Mouse (Mus musculus): ENCODE results near the gene Ascl2. TPM values are rescaled to one million over a fixed set of nuclear protein-coding genes. Genes with fewer than 3 reads are reported as not detected.

The Ascl2 gene
- 0.27 TPM in 1 of 2 replicates, not detected in the other for total RNA-seq (2017)

DNA sequence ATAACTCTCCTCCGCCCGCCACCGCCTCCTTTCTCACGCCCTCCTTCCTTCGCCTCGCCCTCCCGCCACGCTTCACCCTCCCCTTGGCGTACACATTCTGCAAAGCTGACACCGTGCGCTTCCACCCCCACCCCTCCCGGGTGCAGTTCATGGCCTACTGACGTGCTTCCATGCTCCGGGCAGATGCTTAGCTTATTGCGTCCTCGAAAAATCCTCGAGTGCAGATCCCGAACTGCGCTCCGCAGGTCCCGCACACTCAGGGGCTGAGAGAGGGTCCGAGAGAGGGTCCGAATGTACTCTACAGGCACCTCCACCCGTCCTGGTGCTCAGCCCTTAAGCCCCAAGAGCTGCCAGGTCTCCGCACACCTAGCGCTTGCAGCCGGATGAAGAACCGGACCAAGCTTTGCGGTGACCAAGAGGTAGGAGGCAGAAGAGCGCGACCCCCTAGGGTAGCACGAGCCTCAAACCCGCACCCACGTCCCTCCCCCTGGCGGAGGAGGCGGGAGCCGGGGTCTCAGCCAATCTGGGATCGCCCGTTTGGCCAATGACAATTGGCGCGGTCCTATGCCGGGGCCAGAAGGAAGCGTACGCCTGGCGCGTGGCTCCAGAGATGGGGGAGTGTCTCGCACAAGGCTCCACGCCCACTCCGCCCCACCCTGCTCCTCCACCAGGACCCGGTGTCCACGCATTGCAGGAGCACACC is at the start of gene Ascl2:
Gene Ascl2 (minus strand): TSS at position 456 of the 703 bp plus-strand sequence.
- peak; percentile 48 for ATAC-seq (replicated peaks; ENCODE audit: low read depth, poor library complexity, severe bottlenecking)

DNA sequence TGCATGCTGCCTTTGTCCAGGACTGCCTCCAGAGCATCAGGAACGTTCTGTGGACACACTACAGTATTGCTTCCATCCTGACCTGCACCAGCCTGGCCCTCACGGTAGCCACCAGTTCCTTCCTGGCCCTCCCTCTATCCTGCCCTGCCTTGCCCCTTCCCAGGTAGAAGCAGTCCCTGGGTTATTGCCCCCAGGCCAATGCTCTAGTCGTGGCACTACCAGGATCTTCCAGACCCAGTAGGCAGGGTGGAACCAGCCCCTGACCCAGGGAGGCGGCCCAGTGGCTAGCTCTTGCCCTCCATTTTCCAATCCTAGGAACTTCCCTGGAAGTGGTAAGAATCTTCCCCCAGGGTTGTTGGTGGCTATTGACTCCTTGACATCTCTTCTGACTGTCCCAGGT is 48.1 kb upstream of the Ascl2 start:
- no peak for ATAC-seq (replicated peaks; ENCODE audit: low read depth, poor library complexity, severe bottlenecking)

DNA sequence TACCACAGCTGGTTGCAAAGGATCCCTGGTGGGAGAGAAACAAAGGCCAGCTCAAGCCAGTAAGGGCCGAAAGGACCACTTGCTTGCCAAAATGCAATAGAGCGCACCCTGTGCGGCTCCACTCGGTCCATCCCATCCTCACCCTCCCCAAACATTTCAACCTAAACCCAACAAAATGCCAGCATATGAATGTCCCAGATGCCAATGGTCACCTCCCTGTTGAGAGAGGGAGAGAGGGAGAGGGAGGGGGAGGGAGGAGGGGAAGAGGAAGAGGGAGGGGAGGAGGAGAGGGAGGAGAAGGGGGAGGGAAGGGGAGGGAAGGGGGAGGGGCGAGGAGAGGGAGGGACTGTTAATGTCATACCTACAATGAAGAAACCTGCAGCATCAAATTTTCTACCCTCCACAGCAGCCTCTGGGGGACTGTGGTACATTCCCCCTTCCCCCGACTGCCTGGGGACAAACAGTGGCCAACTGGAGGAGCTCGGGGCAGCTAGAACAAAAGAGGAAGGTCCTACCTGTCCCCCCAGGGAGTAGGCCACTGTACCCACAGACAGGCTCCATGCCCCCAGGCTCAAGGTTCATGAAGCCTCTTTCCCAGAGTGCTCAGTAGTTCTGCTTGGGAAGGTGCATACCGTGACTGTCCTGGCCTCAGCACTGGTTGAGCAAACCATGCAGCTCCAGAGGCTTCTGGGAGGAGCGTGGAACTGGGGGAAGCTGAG is 47.5 kb upstream of the Ascl2 start:
- no peak for ATAC-seq (replicated peaks; ENCODE audit: low read depth, poor library complexity, severe bottlenecking)

DNA sequence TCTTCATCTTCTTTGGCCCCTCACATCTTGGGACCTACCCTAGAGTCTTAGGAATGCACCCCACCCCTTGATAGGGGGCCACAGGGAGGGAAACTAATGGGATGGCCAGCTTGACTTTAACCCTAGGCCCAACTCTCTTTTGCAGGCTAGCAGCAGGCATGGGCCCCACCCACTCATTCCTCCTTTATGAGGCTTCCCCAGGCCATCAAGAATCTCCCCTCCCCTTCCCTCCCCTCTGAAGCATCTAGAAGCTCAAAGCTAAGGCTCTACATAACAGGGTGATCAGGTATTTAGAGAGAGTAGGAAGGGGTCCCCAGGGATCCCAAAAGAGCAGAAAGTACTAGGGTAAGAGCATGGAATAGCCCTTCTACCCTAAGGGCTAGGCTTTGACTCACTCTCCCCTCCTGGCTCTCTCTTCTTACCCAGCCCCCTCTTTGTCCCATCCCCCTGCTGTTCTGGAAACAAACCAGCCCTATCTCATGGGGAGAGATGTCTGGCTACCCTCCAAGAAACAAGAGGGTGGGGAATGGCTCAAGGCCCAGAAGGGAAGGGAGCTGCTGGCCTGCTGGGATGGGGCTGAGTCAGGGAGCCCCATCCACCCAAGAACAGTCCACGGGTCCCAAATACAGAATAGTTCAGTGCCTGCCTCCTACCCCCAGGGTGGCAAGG is 46.8 kb upstream of the Ascl2 start:
- ATAC-seq (replicated peaks; ENCODE audit: low read depth, poor library complexity, severe bottlenecking): peak; percentile 6; the same call in 1 of the 2 replicates

DNA sequence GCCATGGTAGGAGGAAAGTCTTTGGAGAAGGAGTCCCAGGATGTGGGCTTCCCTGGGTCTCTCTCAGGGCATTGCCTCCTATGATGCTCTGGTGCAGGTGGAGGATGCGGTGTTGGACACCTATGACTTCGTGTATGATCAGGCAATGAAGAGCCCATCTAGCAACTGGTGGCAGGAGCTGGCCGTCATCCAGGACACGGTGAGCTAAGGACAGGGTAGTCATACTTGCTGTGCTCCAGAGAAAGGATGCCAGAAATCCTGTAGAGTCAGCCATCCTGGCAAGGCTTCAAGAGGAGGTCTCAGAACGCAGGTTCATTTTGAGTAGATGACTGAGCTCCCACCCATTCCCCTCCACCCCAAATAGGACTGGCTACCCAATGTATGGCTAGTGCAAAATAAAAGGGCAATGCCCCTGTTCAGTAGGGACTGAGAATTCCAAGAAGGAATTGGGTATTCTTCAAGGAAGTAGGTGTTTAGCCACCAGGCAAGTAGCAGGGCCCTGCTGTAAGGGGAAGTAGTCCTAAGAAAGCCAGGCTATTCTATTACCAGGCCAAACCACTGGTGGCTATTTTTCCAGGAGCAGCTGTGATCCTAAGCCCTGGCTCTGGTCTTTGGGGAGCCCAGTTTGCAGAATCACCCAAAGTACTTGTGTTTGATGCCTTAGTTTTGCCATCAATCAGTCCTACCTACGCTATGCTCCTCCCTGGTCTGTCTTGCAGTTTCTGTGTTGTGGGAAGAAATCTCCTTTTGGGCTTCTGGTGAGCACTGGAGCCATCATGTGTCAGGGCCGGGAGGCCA is 46.0 kb upstream of the Ascl2 start:
- no peak for ATAC-seq (replicated peaks; ENCODE audit: low read depth, poor library complexity, severe bottlenecking)

DNA sequence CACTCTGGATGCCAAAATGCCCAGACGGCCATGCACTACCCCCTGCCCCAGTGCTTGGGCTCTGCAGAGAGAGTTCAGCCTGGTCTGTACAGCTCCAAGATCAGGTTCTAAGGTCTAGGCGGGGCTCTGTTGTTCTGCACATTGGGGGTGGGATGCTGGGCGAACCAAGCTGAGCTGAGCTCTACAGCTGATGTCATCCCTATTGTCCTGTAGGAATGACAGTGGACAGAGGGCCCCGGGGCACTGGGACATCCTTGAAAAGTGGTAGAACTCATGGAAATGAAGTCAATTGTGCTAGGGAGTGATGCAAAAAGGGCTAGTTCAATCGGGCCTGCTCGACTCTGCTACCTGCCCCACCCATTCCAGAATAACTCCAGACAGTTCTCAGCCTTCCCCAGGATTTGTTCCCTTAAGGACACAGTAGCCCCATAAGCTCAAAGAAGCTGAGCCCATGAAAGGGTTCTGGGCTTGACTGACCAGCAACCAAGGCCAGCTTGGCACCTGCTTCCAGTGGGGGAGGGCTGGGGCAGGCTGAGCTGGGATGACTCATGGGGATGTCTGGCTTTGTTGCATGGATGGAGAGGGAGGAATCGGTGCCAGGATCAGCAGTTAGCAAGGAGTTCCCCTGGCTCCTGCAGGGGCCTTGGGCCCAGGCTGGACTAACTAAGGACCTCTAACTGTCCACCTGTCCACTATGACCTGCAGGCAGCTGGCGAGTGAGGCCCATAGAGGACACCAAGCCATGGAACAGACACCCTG is 44.5 kb upstream of the Ascl2 start:
- no peak for ATAC-seq (replicated peaks; ENCODE audit: low read depth, poor library complexity, severe bottlenecking)

DNA sequence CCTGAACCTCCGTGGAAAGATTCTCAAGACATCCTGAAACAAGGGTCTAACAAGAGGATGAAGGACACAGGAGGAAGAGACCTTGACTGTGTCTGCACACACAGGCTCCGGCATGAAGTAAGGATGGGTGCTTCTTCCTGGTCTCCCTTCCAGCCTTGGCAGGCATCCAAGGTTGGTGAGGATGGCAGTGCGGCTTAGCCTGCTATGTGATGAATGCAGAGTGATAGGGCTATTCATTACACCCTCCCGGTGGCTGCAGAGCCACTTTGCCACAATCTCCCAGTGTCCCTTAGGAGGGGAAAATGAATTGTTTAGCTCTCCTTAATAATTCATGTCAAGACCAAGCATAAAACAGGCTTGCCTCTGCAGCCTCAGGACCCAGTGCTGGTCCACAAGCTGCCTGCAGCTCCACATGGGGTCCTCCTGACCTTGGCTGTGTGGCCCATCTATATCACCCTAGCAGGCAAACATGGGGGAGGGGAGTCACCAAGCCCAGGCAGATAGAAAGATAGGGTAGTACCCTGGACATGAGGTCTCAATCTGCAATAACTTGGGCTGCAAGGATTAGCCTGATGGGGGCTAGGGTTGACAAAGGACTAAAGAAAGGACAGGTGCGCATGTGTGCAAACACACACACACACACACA is 43.3 kb upstream of the Ascl2 start:
- no peak for ATAC-seq (replicated peaks; ENCODE audit: low read depth, poor library complexity, severe bottlenecking)

DNA sequence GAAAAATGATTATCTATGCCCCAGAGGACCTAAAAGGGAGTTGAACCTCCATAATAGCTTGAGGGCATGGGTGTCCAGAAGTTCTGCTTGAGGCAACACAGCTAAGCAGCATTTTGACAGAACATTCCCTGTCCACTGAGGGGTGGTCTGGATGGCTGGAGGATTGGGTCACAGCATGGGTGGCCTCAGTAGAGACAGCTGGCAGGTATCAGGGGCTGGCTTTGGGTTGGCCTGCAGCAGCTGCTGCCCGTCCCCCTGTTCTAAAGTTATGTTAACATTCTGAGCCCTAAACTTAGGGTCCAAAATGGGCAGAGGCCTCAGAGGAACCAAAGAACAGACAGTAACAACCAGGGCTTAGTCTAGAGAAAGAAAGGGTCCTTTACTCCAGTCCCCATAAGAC is 42.2 kb upstream of the Ascl2 start:
- ATAC-seq (replicated peaks; ENCODE audit: low read depth, poor library complexity, severe bottlenecking): no peak

DNA sequence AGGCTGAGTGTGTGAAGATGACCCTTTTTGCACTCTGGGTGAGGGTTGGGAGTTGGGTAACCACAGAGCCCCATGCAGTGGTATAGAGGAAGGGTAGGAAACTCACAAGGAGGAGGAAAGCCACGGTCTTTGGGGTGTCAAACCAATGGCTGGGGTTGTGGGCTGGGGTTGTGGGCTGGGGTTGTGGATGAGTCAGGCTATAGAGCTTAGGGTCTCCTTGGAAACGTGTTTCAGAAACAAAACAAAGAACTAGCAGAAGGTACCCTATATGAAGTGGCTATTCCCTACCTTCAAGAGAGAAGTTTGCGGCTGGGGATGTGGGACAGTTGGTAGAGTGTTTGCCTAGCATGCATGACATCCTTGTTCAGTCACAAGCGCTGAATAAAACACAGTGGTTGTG is 40.9 kb upstream of the Ascl2 start:
- ATAC-seq (replicated peaks; ENCODE audit: low read depth, poor library complexity, severe bottlenecking): peak; percentile 34

DNA sequence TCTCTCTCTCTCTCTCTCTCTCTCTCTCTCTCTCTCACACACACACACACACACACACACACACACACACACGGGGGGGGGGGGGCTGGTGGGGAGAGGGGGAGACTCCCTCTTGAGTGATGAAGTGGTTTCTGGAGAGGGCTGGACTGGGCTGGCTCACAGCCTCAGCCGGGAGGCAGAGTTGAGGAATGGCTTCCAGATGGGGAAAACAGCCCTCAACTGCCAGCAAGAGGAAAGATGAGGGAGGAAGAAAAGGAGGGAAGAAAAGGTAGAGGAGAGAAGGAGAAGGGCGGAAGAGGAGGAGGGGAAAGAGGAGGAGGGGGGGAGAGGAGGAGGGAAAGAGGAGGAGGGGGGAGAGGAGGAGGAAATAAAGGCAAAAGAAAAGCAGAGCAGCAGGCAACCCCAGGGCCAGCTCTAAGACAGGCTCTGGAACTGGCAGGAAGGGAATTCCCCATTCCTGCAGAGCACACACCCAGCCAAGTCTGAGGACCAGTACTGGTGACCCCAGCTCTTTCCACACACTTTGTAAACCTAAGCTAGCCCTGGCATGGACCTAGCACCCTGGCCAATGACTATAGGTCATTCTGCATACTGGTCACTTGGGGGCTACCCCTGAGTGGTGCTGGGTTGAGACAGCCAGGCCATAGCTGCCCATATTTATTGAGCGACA is 40.1 kb upstream of the Ascl2 start:
- no peak for ATAC-seq (replicated peaks; ENCODE audit: low read depth, poor library complexity, severe bottlenecking)

DNA sequence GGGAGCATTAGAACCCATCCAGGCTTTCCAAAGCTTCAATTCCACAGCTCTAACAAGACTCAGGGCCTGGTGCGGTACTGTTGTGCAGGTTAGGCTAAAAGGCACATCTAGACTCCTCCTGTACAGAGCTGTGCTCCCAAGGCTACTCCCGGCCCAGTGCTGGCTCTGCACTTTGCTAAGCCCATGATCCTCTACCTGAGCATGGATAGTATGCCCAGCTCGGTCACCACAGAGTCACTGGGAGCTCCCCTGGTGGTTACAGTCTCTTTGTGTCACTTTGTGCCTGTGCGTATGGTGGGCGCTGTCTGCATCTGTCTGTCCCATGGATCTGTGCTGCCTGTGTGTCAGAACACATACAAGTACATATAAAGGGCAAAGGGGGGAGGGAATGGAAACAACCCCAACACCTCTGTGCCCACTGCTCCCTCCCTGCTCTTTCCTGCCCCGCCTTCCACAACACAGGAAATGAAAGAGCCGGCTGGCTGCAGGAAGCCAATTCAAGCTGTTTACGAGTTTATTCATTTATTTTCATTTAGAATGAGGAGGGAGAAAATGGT is 39.4 kb upstream of the Ascl2 start:
- ATAC-seq (replicated peaks; ENCODE audit: low read depth, poor library complexity, severe bottlenecking): 0 out of 2 replicates have a peak, but pooled peaks have one; percentile 1

DNA sequence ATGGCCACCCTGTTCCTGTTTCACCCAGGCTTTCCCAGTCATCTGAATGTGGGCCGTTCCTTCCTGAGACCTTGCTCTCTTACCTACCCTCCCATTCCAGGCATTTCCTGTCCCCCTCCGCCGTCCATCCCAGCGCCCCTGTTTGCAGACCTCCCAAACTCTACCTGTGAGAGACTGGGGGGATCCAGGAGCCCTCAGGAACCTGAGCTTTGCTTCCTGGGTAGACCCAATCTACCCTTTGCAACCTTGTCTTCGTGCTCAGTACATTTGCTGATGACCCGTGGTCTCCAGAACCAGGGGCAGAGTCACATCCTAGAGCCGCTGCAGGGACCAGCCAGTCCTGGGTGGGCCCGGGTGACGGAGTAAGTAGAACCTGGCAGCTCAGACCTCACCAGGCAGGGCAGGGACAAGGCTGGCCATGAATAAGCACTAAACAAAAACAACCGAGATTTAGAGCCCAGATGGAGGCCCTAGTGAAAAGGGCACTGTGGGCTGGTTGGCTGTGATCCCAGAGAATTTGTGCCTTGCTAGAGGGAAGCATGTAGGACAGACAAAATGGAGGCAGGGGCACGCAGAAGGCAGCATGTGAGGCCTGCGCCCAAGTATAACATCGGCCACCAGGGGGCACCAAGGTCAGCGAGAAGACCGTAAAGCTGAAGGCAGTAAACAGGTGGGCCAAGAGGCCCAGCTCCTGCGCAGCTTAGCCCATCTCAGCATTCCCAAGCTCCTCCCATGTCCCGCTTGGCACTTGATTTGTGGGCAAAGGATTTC is 38.7 kb upstream of the Ascl2 start:
- peak; percentile 19 for ATAC-seq (replicated peaks; ENCODE audit: low read depth, poor library complexity, severe bottlenecking)

DNA sequence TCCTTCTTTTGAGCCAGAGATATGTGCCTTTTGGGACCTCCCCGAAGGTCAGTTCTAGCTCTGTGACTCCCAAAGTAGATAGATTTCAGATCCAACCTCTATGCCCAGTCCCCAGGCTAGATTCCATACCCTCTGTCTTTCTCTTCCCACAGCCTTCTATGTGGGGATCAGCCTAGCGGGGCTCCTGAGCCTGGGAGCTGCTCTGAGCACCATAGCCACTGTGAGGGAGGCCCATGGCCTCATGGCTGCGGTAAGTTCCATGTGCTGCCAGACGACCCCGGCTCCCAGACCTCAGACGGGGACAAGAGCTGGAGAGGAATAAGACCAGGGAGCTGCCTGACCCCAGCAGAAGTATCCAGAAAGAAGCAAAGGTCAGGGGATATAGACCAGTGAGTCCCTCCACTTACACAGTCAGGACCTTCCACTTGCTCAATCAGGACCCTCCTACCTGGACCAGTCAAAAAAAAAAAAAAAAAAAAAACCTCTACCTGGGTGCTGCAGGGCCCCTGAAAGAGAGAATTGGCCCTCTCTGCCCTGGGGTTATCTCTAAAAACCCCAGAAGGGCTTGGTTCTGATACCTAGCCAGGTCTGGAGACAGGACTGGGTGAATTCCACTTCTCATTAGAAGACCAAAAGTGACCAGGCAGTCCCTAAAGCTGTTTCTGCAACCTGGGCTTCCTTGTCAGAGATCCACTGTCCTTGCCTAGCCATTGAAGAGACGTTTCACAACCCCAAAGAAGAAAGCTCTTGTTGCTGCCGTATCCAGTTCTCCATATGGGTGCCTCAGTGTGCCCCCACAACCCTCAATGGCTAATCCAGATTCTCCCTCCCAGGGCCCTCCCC is 37.9 kb upstream of the Ascl2 start:
- no peak for ATAC-seq (replicated peaks; ENCODE audit: low read depth, poor library complexity, severe bottlenecking)

DNA sequence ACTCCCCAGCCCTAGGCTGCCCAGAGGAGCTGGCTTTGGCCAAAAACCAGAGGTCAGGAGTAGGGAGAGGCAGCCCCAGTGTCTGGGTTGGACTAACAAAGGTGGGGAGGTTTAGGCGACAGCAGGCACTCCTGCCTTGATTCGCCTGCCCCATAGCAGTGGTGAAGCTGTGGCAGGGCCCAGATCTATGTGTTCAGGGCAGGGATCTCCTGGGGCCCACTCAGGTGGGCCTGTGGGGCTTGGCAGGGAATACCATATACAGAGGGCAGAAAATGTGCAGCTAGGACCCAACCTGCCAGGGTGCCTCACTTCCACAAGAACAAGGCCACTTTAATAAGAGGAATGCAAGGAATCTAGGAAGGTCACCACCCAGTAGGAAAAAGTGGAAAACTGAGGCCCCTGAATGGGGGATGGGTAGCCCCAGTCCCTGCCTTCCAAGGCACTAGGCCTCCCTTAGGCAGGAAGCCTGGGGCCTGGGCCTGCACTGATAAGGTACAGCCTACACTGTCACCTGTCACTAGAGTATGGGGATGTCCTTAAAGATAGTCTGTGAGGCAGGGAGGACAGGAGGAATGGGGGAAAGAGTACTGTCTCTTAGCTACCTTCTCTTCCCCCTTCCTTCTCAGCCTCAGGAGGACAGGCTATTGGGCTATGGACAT is 37.2 kb upstream of the Ascl2 start:
- ATAC-seq (replicated peaks; ENCODE audit: low read depth, poor library complexity, severe bottlenecking): peak; percentile 9; the same call in 1 of the 2 replicates

DNA sequence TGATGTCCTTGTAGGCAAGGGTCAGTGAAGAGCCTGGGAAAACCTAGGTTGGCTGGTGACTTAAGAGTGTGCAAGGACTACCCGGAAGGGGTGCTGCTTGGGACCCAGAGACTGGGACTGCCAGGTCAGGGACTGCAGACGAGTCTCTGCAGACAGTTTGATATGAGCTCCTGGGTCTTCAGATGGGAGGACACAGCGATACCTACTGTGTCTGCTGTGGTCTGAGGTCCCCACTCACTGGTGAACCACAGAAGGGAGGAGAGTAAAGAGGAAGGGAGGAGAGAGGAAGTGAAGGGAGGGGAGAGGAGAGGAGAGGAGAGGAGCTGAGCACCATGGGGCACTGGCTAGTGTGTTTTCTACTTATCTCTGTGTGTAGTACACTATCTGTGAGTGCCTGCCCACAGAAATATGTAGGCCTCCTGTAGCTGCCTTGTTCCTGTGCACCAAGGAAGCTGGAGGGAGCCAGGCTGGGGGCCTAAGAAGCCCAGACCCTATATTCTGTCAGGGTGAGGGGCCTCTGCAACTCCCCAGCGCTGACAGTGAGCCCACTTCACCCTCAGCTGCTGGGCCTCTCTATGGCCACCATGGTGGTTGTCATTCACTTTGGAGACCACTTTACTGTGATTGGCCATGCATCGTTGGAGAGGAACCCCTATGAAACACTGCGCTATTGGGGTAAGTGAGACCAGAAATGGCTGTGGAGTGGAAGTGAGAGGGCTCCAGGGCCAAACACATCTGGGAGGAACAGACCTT is 36.5 kb upstream of the Ascl2 start:
- peak; percentile 40 for ATAC-seq (replicated peaks; ENCODE audit: low read depth, poor library complexity, severe bottlenecking)
